Mouse (Mus musculus) embryo, embryonic 10.5 days (tissue): ENCODE results near the gene Vmn1r17.
"Not testable (repeated sequence)": the region's sequence is repeated elsewhere in the genome, so short reads cannot be mapped to it uniquely, and the experiment has no call there.

Experiments used
- DNase-seq: peaks from one replicate; pipeline ENCODE4 v3.0.0-alpha.2; 2015; ENCODE audit warnings: low spot score

Gene Vmn1r17

DNA sequence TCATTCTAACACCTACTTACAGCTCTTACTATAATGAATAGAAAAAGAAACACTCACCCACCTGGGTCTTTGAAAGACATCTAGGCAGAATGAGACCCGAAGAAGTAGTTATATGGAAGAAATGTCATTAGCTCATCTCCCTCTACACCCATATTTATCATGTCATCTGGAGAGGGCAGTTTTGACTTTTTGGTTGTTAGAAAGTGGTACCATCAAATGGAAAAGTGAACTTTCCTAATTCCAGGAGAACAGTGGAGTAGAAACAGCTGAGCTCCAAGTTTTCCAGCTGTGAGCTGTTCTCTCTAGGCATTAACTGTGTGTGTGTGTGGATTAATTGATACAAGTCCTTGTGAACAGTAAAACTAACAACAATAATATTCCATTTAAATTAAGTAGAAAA is at the start of gene Vmn1r17:
Gene Vmn1r17, minus strand, starts transcription at position 101 of the 400 bp plus-strand sequence.
- no peak for DNase-seq

DNA sequence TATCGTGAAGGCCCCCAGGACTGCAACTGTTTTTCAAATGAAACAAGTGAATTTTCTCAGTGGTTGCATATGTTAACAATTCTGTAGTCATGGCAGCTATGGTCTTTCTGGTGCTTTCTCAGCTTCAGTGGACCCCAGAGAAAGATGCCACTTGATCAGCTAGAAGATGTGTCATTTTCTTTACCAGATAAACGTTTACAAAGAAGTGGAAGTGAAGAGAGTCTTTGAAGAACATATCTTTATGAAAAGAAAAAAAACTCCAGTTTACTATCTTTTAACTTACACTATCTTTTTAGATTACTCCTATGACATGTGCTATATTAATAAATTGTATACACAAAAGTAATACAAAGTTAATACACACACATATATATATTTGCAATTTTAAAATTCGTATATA is 40.0 kb upstream of the Vmn1r17 start, which contains the start of gene Vmn1r19:
Gene Vmn1r19, plus strand, starts transcription at position 301 of the 400 bp plus-strand sequence.
- DNase-seq, result not testable (repeated sequence)

DNA sequence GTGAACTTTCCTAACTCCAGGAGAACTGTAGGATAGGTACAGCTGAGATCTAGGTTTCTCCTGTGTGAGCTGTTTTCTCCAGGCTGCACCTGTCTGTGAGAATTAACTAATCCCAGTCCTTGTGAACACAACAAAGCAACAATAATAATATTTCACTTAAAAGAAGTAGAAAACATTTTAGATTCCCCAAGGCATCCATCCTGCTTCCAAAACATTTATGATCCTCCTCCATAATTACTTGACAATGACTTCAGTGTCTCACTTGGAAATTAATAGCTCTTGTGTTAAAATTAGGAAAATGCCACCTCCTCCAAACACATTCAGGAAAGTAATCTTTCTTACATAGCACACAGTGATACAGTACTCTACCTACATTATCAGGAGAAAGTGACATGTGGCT is 32.2 kb upstream of the Vmn1r17 start, which contains the start of gene Vmn1r18:
Gene Vmn1r18, minus strand, starts transcription at position 101 of the 400 bp plus-strand sequence.
- no peak for DNase-seq

DNA sequence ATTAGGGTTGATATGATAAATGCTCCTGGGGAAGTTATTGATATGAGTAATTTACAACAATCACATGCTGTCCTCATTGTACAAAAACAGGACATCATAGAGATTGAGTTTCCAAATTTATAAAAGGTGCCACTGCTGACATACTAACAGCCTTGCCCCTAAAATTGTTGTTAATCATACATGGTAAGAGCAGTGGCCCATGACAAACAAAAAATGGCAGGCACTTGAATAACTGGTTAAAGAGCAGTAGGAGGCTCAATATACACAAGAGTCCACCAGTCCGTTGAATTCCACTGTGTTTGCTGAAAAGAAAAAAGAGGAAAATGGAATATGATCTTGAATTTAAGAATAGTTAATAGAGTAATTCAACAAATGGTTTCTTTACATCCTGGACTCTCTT is 4.0 kb upstream of the Vmn1r17 start:
- no peak for DNase-seq

DNA sequence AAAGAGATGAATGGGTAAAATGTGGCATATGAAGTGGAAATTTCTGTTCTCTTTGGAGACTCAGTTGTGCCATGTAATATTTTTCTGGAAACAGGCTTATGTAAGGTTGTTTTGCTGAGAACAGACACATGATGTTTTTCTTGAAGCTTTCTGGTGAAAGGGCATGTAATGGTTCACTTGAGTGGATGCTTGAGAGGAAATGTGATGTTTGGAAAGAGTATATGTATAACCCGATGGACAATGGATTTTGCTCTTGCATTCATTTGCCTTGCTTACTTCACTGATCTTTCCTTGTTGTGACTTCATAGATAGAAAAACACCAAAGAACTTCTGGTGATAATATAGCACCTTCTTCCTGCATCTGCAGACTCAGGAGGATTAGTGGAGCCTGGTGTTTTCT is 2.3 kb upstream of the Vmn1r17 start:
- DNase-seq, result not testable (repeated sequence)

DNA sequence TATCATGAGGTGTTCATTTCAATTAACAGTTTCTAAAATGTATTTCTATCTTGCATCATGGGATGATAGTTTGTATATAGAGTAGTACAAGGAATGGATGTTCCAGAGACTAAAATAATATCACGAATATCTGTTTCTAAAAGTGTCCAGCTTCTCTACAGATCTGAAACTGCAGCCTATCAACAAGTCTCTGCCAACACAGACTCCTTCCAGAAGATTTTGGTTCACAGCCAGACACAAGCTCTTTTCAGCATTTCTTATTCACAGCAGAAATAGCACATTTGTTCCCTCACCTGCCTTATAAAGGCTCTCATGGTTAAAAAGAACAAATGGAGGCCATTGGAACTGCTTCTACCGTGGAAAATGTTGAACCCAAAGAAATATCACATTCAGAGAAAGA is 6.7 kb downstream of the Vmn1r17 start:
- DNase-seq, result no peak

DNA sequence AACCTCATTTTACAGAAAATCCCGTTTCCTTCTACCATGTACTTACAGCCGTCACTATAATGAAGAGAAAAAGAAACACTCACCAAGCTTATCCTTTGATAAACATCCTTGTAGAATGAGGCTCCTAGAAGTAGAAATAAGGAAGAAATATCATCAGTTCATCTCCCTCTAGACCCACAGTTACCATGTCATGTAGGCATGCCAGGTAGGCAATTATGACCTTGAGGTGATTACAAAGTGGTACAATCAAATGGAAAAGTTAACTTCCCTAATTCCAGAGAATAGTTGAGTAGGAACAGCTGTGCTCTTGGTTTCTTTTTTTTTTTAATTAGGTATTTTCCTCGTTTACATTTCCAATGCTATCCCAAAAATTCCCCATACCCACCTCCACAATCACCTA is 34.1 kb downstream of the Vmn1r17 start, which contains the start of gene Vmn1r16:
Gene Vmn1r16, minus strand, starts transcription at position 101 of the 400 bp plus-strand sequence.
- DNase-seq, result no peak

DNA sequence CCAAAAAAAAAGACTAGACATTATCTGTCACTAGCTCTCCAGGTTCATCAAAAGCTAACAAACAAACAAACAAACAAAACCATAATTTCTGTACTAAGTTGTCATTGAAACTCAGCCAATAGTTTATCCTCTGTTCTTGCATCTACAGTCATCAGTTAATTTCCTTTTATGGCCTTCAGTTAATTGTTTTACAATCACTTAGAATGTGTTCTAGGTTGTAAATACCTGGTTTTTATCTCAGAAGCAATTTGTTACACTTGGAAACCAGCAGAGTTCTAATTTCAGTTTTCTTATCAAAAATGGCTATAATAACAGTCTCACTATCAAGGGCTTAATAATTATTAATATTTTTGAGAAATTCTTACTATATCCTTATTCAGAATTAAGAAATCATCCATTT is 37.4 kb downstream of the Vmn1r17 start:
- DNase-seq, result no peak
